Mouse (Mus musculus): ENCODE measurements at regions not wholly inside any gene's neighbourhood (a gene's known extent, or its start where the extent isn't known, plus 50 kb on each side); places are given as distances from the start of the nearest gene placed in this dataset.

GRCm38 (mm10) chr15:97111320-97112192 is 55.8 kb upstream of the Slc38a4 start:
- H3K36me3 ChIP-seq (ENCODE audit: control insufficient read depth, insufficient read depth, low read length), result no peaks in the 10 kb centered on the region
- no peak overlapping the region for H3K4me3 ChIP-seq (replicated peaks; ENCODE audit: low read length)
- H3K9me3 ChIP-seq (replicated peaks; ENCODE audit: control insufficient read depth, low read length), result 0 out of 2 replicates have a peak, but pooled peaks cover 3% of the 10 kb centered on the region
- H3K27me3 ChIP-seq (ENCODE audit: control insufficient read depth, insufficient read depth, low read length), result no peaks in the 10 kb centered on the region
- no peak overlapping the region for H3K9ac ChIP-seq (ENCODE audit: low read length)
- H3K4me2 ChIP-seq (ENCODE audit: low read depth, low read length), result no peak overlapping the region
- peaks cover 5% of the 10 kb centered on the region; the same call in 1 of the 2 replicates for H3K4me1 ChIP-seq (ENCODE audit: control insufficient read depth, insufficient read depth, low read length)
- H3K27ac ChIP-seq (ENCODE audit: low read length), result no peak overlapping the region
- WGBS, result 47% methylated on average over 11 of the region's 11 CpGs
- no peak for ATAC-seq (ENCODE audit: insufficient read depth, low FRiP score)

GRCm38 (mm10) chr15:97107779-97108178 is 52.0 kb upstream of the Slc38a4 start:
- no peak for ATAC-seq (ENCODE audit: insufficient read depth, low FRiP score)
- no peaks in the 10 kb centered on the region for H3K36me3 ChIP-seq (ENCODE audit: control insufficient read depth, insufficient read depth, low read length)

GRCm38 (mm10) chr15:97106556-97106955 is 50.8 kb upstream of the Slc38a4 start:
- peaks cover 11% of the 10 kb centered on the region; the same call in 1 of the 2 replicates for H3K4me1 ChIP-seq (ENCODE audit: control insufficient read depth, insufficient read depth, low read length)
- WGBS, result 64% methylated on average over 6 of the region's 6 CpGs

More at GRCm38 (mm10) chr15:97107779-97108178, 52.0 kb upstream of the Slc38a4 start:
- H3K4me2 ChIP-seq (ENCODE audit: low read depth, low read length), result no peak overlapping the region
- no peak overlapping the region for H3K9ac ChIP-seq (ENCODE audit: low read length)
- no peak overlapping the region for H3K4me3 ChIP-seq (replicated peaks; ENCODE audit: low read length)
- 0 out of 2 replicates have a peak, but pooled peaks cover 3% of the 10 kb centered on the region for H3K9me3 ChIP-seq (replicated peaks; ENCODE audit: control insufficient read depth, low read length)
- H3K4me1 ChIP-seq (ENCODE audit: control insufficient read depth, insufficient read depth, low read length), result peaks cover 10% of the 10 kb centered on the region; the same call in 1 of the 2 replicates
- no peak overlapping the region for H3K27ac ChIP-seq (ENCODE audit: low read length)
- no peaks in the 10 kb centered on the region for H3K27me3 ChIP-seq (ENCODE audit: control insufficient read depth, insufficient read depth, low read length)
- WGBS, result 17% methylated on average over 10 of the region's 10 CpGs

More at GRCm38 (mm10) chr15:97106556-97106955, 50.8 kb upstream of the Slc38a4 start:
- Histone ChIP-seq H3K27ac (ENCODE audit: low read length) (no peak overlapping the region), H3K27me3 (ENCODE audit: control insufficient read depth, insufficient read depth, low read length) (no peaks in the 10 kb centered on the region), H3K9me3 (replicated peaks; ENCODE audit: control insufficient read depth, low read length) (0 out of 2 replicates have a peak, but pooled peaks cover 3% of the 10 kb centered on the region), H3K4me2 (ENCODE audit: low read depth, low read length) (no peak overlapping the region), H3K9ac (ENCODE audit: low read length) (no peak overlapping the region), H3K36me3 (ENCODE audit: control insufficient read depth, insufficient read depth, low read length) (no peaks in the 10 kb centered on the region), H3K4me3 (replicated peaks; ENCODE audit: low read length) (no peak overlapping the region)
- ATAC-seq (ENCODE audit: insufficient read depth, low FRiP score), result no peak
